Mouse (Mus musculus): ENCODE measurements around the gene Atg16l1. TPM values are rescaled to one million over a fixed set of nuclear protein-coding genes. Genes with fewer than 3 reads are reported as not detected.
A peak's percentile ranks its signal among the peaks of the same experiment; 100 is the strongest.

The Atg16l1 gene
- polyA plus RNA-seq, 1 experiment, result 12.3 TPM

GRCm38 (mm10) chr1:87740584-87741290 is 14.9 kb upstream of the Atg16l1 start:
- Histone ChIP-seq H3K4me3 (ENCODE audit: low read depth, low read length) (no peak overlapping the region), H3K36me3 (ENCODE audit: control insufficient read depth, insufficient read depth, low read length) (no peaks in the 10 kb centered on the region), H3K27me3 (ENCODE audit: control insufficient read depth, insufficient read depth, low read length) (no peaks in the 10 kb centered on the region), H3K4me1 (ENCODE audit: control insufficient read depth, insufficient read depth, insufficient read length, low read length) (peaks cover 4% of the 10 kb centered on the region; the same call in 1 of the 2 replicates), H3K27ac (ENCODE audit: insufficient read depth, low read depth, low read length) (no peak overlapping the region)
- TF ChIP-seq CTCF (IDR thresholded peaks at IDR 0.05; ENCODE audit: extremely low read depth, insufficient read length, insufficient replicate concordance, low read depth, low read length) (no peak), POLR2A (IDR thresholded peaks at IDR 0.05; ENCODE audit: low read depth, low read length) (no peak)
- 55% methylated on average over 6 of the region's 6 CpGs for WGBS

GRCm38 (mm10) chr1:87749360-87749973 is 6.2 kb upstream of the Atg16l1 start:
- H3K36me3 ChIP-seq (ENCODE audit: control insufficient read depth, insufficient read depth, low read length), result no peaks in the 10 kb centered on the region
- H3K4me3 ChIP-seq (ENCODE audit: low read depth, low read length), result no peak overlapping the region
- H3K4me1 ChIP-seq (ENCODE audit: control insufficient read depth, insufficient read depth, insufficient read length, low read length), result no peaks in the 10 kb centered on the region
- no peak overlapping the region for H3K27ac ChIP-seq (ENCODE audit: insufficient read depth, low read depth, low read length)
- 0 out of 2 replicates have a peak, but pooled peaks cover 4% of the 10 kb centered on the region for H3K27me3 ChIP-seq (ENCODE audit: control insufficient read depth, insufficient read depth, low read length)
- TF ChIP-seq CTCF (IDR thresholded peaks at IDR 0.05; ENCODE audit: extremely low read depth, insufficient read length, insufficient replicate concordance, low read depth, low read length), result no peak
- no peak for TF ChIP-seq POLR2A (IDR thresholded peaks at IDR 0.05; ENCODE audit: low read depth, low read length)

- TF ChIP-seq CTCF (IDR thresholded peaks at IDR 0.05; ENCODE audit: extremely low read depth, insufficient read length, insufficient replicate concordance, low read depth, low read length) (no peak), POLR2A (IDR thresholded peaks at IDR 0.05; ENCODE audit: low read depth, low read length) (no peak)
- Histone ChIP-seq H3K27me3 (ENCODE audit: control insufficient read depth, insufficient read depth, low read length) (no peaks in the 10 kb centered on the region), H3K36me3 (ENCODE audit: control insufficient read depth, insufficient read depth, low read length) (peaks cover 65% of the 10 kb centered on the region), H3K27ac (ENCODE audit: insufficient read depth, low read depth, low read length) (no peak overlapping the region), H3K4me3 (ENCODE audit: low read depth, low read length) (no peak overlapping the region), H3K4me1 (ENCODE audit: control insufficient read depth, insufficient read depth, insufficient read length, low read length) (no peaks in the 10 kb centered on the region)
- WGBS, result 69% methylated on average over 3 of the region's 3 CpGs
Measured at GRCm38 (mm10) chr1:87763821-87764220, 8.2 kb downstream of the Atg16l1 start.

DNA sequence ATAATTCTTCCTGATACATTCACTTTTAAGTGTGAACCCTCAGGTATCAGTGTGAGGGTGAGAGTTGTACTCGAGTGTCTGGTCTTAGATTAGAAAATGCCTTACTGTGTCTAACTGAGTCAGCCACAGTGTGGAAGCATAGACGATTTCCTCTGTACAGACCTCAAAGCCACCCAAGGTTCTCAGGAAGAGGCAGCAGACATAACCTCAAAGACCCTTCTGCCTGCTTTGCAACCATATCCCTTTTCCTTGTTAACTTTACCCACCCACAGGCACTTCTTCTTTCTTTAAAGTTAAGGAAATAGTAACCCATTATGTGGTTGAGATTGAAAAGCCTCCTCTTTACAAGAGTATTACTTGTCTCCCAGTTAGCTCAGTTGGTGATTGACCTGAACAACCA is 10.1 kb downstream of the Atg16l1 start:
- peaks cover 72% of the 10 kb centered on the region for H3K36me3 ChIP-seq (ENCODE audit: control insufficient read depth, insufficient read depth, low read length)
- H3K27me3 ChIP-seq (ENCODE audit: control insufficient read depth, insufficient read depth, low read length), result no peaks in the 10 kb centered on the region
- TF ChIP-seq POLR2A (IDR thresholded peaks at IDR 0.05; ENCODE audit: low read depth, low read length), result no peak
- TF ChIP-seq CTCF (IDR thresholded peaks at IDR 0.05; ENCODE audit: extremely low read depth, insufficient read length, insufficient replicate concordance, low read depth, low read length), result no peak
- no peak overlapping the region for H3K27ac ChIP-seq (ENCODE audit: insufficient read depth, low read depth, low read length)
- no peaks in the 10 kb centered on the region for H3K4me1 ChIP-seq (ENCODE audit: control insufficient read depth, insufficient read depth, insufficient read length, low read length)
- 91% methylated on average over 2 of the region's 2 CpGs for WGBS
- no peak overlapping the region for H3K4me3 ChIP-seq (ENCODE audit: low read depth, low read length)

- no peak overlapping the region for H3K4me3 ChIP-seq (ENCODE audit: low read depth, low read length)
- no peaks in the 10 kb centered on the region for H3K27me3 ChIP-seq (ENCODE audit: control insufficient read depth, insufficient read depth, low read length)
- no peaks in the 10 kb centered on the region for H3K4me1 ChIP-seq (ENCODE audit: control insufficient read depth, insufficient read depth, insufficient read length, low read length)
- 79% methylated on average over 3 of the region's 3 CpGs for WGBS
- peak; percentile 69; the same call in 1 of the 2 replicates for TF ChIP-seq CTCF (IDR thresholded peaks at IDR 0.05; ENCODE audit: extremely low read depth, insufficient read length, insufficient replicate concordance, low read depth, low read length)
- TF ChIP-seq POLR2A (IDR thresholded peaks at IDR 0.05; ENCODE audit: low read depth, low read length), result no peak
- H3K36me3 ChIP-seq (ENCODE audit: control insufficient read depth, insufficient read depth, low read length), result peaks cover 74% of the 10 kb centered on the region
- H3K27ac ChIP-seq (ENCODE audit: insufficient read depth, low read depth, low read length), result no peak overlapping the region
Measured at GRCm38 (mm10) chr1:87766233-87766632, 10.6 kb downstream of the Atg16l1 start.

- no peaks in the 10 kb centered on the region for H3K27me3 ChIP-seq (ENCODE audit: control insufficient read depth, insufficient read depth, low read length)
- WGBS, result 100% methylated on average over 2 of the region's 2 CpGs
- H3K27ac ChIP-seq (ENCODE audit: insufficient read depth, low read depth, low read length), result no peak overlapping the region
- no peaks in the 10 kb centered on the region for H3K4me1 ChIP-seq (ENCODE audit: control insufficient read depth, insufficient read depth, insufficient read length, low read length)
- H3K4me3 ChIP-seq (ENCODE audit: low read depth, low read length), result no peak overlapping the region
- TF ChIP-seq POLR2A (IDR thresholded peaks at IDR 0.05; ENCODE audit: low read depth, low read length), result no peak
- TF ChIP-seq CTCF (IDR thresholded peaks at IDR 0.05; ENCODE audit: extremely low read depth, insufficient read length, insufficient replicate concordance, low read depth, low read length), result no peak
- H3K36me3 ChIP-seq (ENCODE audit: control insufficient read depth, insufficient read depth, low read length), result peaks cover 65% of the 10 kb centered on the region
Measured at GRCm38 (mm10) chr1:87769263-87769662, 13.6 kb downstream of the Atg16l1 start.

DNA sequence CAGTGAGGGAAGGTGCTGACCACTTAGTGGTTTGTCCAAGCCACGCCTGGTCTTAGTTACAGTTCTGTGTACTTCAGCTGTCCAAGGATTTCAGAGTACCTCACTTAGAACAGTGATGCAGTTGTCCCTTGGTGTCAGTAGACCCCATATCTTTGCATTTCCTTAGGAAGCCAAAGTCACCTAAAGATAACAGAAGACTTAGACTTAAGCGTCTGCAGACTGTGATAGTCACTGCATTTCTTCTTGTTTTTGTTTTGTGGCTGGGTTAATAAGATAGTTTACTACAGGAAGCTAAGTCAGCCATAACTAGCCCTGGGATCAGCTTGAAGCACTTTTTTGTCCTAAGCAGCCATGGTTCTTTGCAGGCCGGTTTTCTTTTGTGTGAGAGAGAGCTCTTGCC is 14.8 kb downstream of the Atg16l1 start:
- Histone ChIP-seq H3K4me1 (ENCODE audit: control insufficient read depth, insufficient read depth, insufficient read length, low read length) (no peaks in the 10 kb centered on the region), H3K36me3 (ENCODE audit: control insufficient read depth, insufficient read depth, low read length) (peaks cover 63% of the 10 kb centered on the region), H3K27ac (ENCODE audit: insufficient read depth, low read depth, low read length) (no peak overlapping the region), H3K27me3 (ENCODE audit: control insufficient read depth, insufficient read depth, low read length) (no peaks in the 10 kb centered on the region), H3K4me3 (ENCODE audit: low read depth, low read length) (no peak overlapping the region)
- TF ChIP-seq POLR2A (IDR thresholded peaks at IDR 0.05; ENCODE audit: low read depth, low read length) (no peak), CTCF (IDR thresholded peaks at IDR 0.05; ENCODE audit: extremely low read depth, insufficient read length, insufficient replicate concordance, low read depth, low read length) (no peak)
- WGBS, result 90% methylated on average over 3 of the region's 3 CpGs

Data from small intestine, adult 2 months (tissue).